Mouse (Mus musculus) heart, postnatal 0 days (tissue): ENCODE results near the gene Olfr764-ps1. TPM values are rescaled to one million over a fixed set of nuclear protein-coding genes. Genes with fewer than 3 reads are reported as not detected.
"Not testable (repeated sequence)": the region's sequence is repeated elsewhere in the genome, so short reads cannot be mapped to it uniquely, and the experiment has no call there.

ENCODE experiments used
- ATAC-seq: fragments of 200-750 bp; cut with Nextera tagmentation; 2 replicates; pipeline ENCODE4 v1.8.0; 2017; ENCODE audit warnings: low read depth, moderate number of reproducible peaks, moderate library complexity; ENCODE audit not compliant: insufficient read depth
- DNase-seq: peaks from one replicate; pipeline ENCODE4 v3.0.0-alpha.2; 2016; ENCODE audit warnings: low spot score
- H3K27ac ChIP-seq: fragments of 300-500 bp; sonication (generic); 2 replicates; pipeline ENCODE4 v1.5.1; 2014; ENCODE audit warnings: low read depth, mild to moderate bottlenecking
- H3K27me3 ChIP-seq: fragments of 300-500 bp; sonication (generic); 2 replicates; pipeline ENCODE4 v1.6.1; 2014; ENCODE audit warnings: low read length, mixed read lengths; ENCODE audit not compliant: control insufficient read depth, insufficient read depth
- H3K36me3 ChIP-seq: fragments of 300-500 bp; sonication (generic); replicated peaks from 2 replicates; pipeline ENCODE4 v1.6.1; 2014; ENCODE audit warnings: low read length, mixed read lengths; ENCODE audit not compliant: control insufficient read depth, insufficient read depth
- H3K4me1 ChIP-seq: fragments of 300-500 bp; sonication (generic); 2 replicates; pipeline ENCODE4 v1.6.1; 2014; ENCODE audit warnings: antibody characterized with exemption; ENCODE audit not compliant: control insufficient read depth, insufficient read depth
- H3K4me2 ChIP-seq: fragments of 300-500 bp; sonication (generic); 2 replicates; pipeline ENCODE4 v1.6.1; 2014; ENCODE audit warnings: low read depth, mild to moderate bottlenecking, low read length, moderate library complexity
- H3K4me3 ChIP-seq: fragments of 300-500 bp; sonication (generic); 2 replicates; pipeline ENCODE4 v1.5.1; 2014; ENCODE audit warnings: low read depth, low read length
- H3K9ac ChIP-seq: fragments of 300-500 bp; sonication (generic); replicated peaks from 2 replicates; pipeline ENCODE4 v1.6.1; 2014; ENCODE audit warnings: low read depth, low read length, mixed read lengths
- H3K9me3 ChIP-seq: fragments of 300-500 bp; sonication (generic); replicated peaks from 2 replicates; pipeline ENCODE4 v1.6.1; 2016; ENCODE audit warnings: low read length; ENCODE audit not compliant: control insufficient read depth
- CTCF ChIP-seq: IDR thresholded peaks from 2 replicates; pipeline ENCODE4 v1.5.1; 2016; ENCODE audit warnings: antibody characterized with exemption, control low read depth, low read depth
- EP300 ChIP-seq: IDR thresholded peaks from 2 replicates; pipeline ENCODE4 v1.6.1; 2016; ENCODE audit warnings: antibody characterized with exemption, low read depth
- WGBS: fragments of 180-500 bp; shearing (Covaris S2); extraction: QIAGEN DNeasy Blood & Tissue Kit; methylation state at CpG from one replicate; pipeline ENCODE4 v1.1.7; 2014; 5-methylcytosine and 5-hydroxymethylcytosine counted together
- polyA plus RNA-seq: library from polyadenylated mRNA; unstranded; fragments of >200 nt; fragmentation: Nextera tagmentation; extraction: Ambion mirVana; gene quantifications from 2 replicates; pipeline ENCODE4 v1.2.1, GENCODE M21; 2015
- total RNA-seq: library from RNA; depleted of rRNA; stranded (reverse); fragments of >200 nt; gene quantifications from 2 replicates; pipeline ENCODE4 v1.2.3, GENCODE M21; 2014; ENCODE audit warnings: low replicate concordance

The Olfr764-ps1 gene
- total and polyA plus RNA-seq, 2 experiments from 2014 or later: not detected

- no peak for DNase-seq
- TF ChIP-seq CTCF (no peak), EP300 (no peak)
- Histone ChIP-seq H3K27me3 (no peaks in the 10 kb centered on the region), H3K9me3 (no peaks in the 10 kb centered on the region), H3K9ac (no peak overlapping the region), H3K36me3 (no peaks in the 10 kb centered on the region), H3K4me3 (no peak overlapping the region), H3K4me1 (no peaks in the 10 kb centered on the region), H3K27ac (no peak overlapping the region), H3K4me2 (no peak overlapping the region)
- no peak for ATAC-seq
These were observed 16.4 kb downstream of the Olfr764-ps1 start for GRCm38 (mm10) chr10:129023319-129023718.

DNA sequence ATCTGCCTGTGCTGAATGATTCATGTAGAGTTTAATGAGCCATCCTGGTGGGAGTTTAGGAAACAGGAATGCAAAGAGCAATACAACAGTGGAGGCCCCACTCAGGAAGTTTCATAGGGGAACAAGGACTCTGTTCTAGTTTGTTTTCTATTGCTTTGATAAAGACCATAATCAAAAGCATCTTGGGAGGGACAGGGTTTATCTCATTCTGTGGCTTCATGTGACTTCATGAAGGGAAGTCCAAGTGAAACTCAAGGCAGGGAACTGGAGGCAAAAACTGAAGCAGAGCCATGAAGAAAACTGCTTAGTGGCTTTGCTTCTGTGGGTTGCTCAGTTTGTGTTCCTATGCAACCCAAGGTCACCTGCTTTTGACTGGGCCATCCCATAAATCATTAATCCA lies 25.2 kb downstream of the Olfr764-ps1 start:
- DNase-seq: no peak
- Histone ChIP-seq H3K4me3 (no peak overlapping the region), H3K4me2 (no peak overlapping the region), H3K4me1 (no peaks in the 10 kb centered on the region), H3K27ac (no peak overlapping the region), H3K9me3 (no peaks in the 10 kb centered on the region), H3K36me3 (no peaks in the 10 kb centered on the region), H3K9ac (no peak overlapping the region), H3K27me3 (no peaks in the 10 kb centered on the region)
- no peak for ATAC-seq
- TF ChIP-seq CTCF: no peak
- no peak for TF ChIP-seq EP300

GRCm38 (mm10) chr10:129011511-129011910 lies 28.2 kb downstream of the Olfr764-ps1 start:
- H3K27ac ChIP-seq, H3K4me3 ChIP-seq, DNase-seq, H3K9ac ChIP-seq, H3K4me2 ChIP-seq, H3K9me3 ChIP-seq, H3K4me1 ChIP-seq, H3K36me3 ChIP-seq, H3K27me3 ChIP-seq: not testable (repeated sequence)
- peak; percentile 30; the same call in 1 of the 2 replicates for ATAC-seq
- 68% methylated on average over 2 of the region's 5 CpGs for WGBS

GRCm38 (mm10) chr10:129010288-129010841 lies 29.3 kb downstream of the Olfr764-ps1 start, which contains the start of gene Olfr763:
Gene Olfr763 (plus strand): TSS chr10:129010791.
- no peaks in the 10 kb centered on the region for H3K4me1 ChIP-seq
- DNase-seq: no peak
- 78% methylated on average over 2 of the region's 2 CpGs for WGBS
- no peak within 1 kb of the TSS for H3K4me3 ChIP-seq
- no peak for ATAC-seq
- H3K9me3 ChIP-seq: no peaks in the 10 kb centered on the region
- no peak within 1 kb of the TSS for H3K4me2 ChIP-seq
- H3K27ac ChIP-seq: no peak within 1 kb of the TSS
- no peak within 1 kb of the TSS for H3K9ac ChIP-seq
- no peaks in the 10 kb centered on the region for H3K36me3 ChIP-seq
- no peaks in the 10 kb centered on the region for H3K27me3 ChIP-seq
- TF ChIP-seq EP300 (no peak), CTCF (no peak)

GRCm38 (mm10) chr10:129004032-129004920 lies 35.4 kb downstream of the Olfr764-ps1 start:
- no peaks in the 10 kb centered on the region for H3K9me3 ChIP-seq
- ATAC-seq: no peak
- 66% methylated on average over 14 of the region's 14 CpGs for WGBS

More at GRCm38 (mm10) chr10:129004032-129004920, 35.4 kb downstream of the Olfr764-ps1 start:
- H3K36me3 ChIP-seq: no peaks in the 10 kb centered on the region
- H3K27ac ChIP-seq: no peak overlapping the region
- no peak overlapping the region for H3K4me2 ChIP-seq
- no peaks in the 10 kb centered on the region for H3K27me3 ChIP-seq
- no peak for DNase-seq
- no peak overlapping the region for H3K9ac ChIP-seq
- TF ChIP-seq EP300 (no peak), CTCF (no peak)
- no peak overlapping the region for H3K4me3 ChIP-seq
- no peaks in the 10 kb centered on the region for H3K4me1 ChIP-seq
